Mouse (Mus musculus) cerebellum, adult 11 months (tissue): Measurements from ENCODE around the gene Gm2012.
"Not testable (repeated sequence)": the region's sequence is repeated elsewhere in the genome, so short reads cannot be mapped to it uniquely, and the experiment has no call there.

Source experiments
- DNase-seq: peaks from one replicate; pipeline ENCODE4 v3.0.0; 2022

Gene Gm2012

GRCm38 (mm10) chrX:26231255-26231654, at the start of gene Gm2012:
Gene Gm2012, minus strand, starts transcription at chrX:26231355.
- not testable (repeated sequence) for DNase-seq

GRCm38 (mm10) chrX:26159146-26159545, 72.0 kb downstream of the Gm2012 start:
- DNase-seq = not testable (repeated sequence)
